Mouse (Mus musculus) heart, embryonic 16.5 days (tissue): ENCODE results near the gene Xpnpep3. TPM values are rescaled to one million over a fixed set of nuclear protein-coding genes. Genes with fewer than 3 reads are reported as not detected.
A peak's percentile ranks its signal among the peaks of the same experiment; 100 is the strongest.
"Not testable (repeated sequence)": the region's sequence is repeated elsewhere in the genome, so short reads cannot be mapped to it uniquely, and the experiment has no call there.

Experiments
- ATAC-seq: fragments of 200-750 bp; cut with Nextera tagmentation; replicated peaks from 2 replicates; pipeline ENCODE4 v1.8.0; 2017; ENCODE audit warnings: moderate number of reproducible peaks; ENCODE audit not compliant: insufficient read depth, low FRiP score; ENCODE audit errors: extremely low read depth
- H3K27ac ChIP-seq: fragments of 300-500 bp; sonication (generic); 2 replicates; pipeline ENCODE4 v1.5.1; 2014; ENCODE audit warnings: mild to moderate bottlenecking, low read length, control low read depth, moderate library complexity
- H3K27me3 ChIP-seq: fragments of 300-500 bp; sonication (generic); 2 replicates; pipeline ENCODE4 v1.6.1; 2014; ENCODE audit warnings: low read length, mixed read lengths; ENCODE audit not compliant: control insufficient read depth, insufficient read depth
- H3K36me3 ChIP-seq: fragments of 300-500 bp; sonication (generic); 2 replicates; pipeline ENCODE4 v1.6.1; 2014; ENCODE audit not compliant: control insufficient read depth, insufficient read depth
- H3K4me1 ChIP-seq: fragments of 300-500 bp; sonication (generic); 2 replicates; pipeline ENCODE4 v1.6.1; 2014; ENCODE audit warnings: low read length, mixed read lengths; ENCODE audit not compliant: control insufficient read depth, insufficient read depth
- H3K4me2 ChIP-seq: fragments of 300-500 bp; sonication (generic); 2 replicates; pipeline ENCODE4 v1.6.1; 2014; ENCODE audit warnings: low read depth, mild to moderate bottlenecking, control low read depth, low read length
- H3K4me3 ChIP-seq: fragments of 300-500 bp; sonication (generic); 2 replicates; pipeline ENCODE4 v1.5.1; 2014; ENCODE audit warnings: mild to moderate bottlenecking, control low read depth, low read length
- H3K9ac ChIP-seq: fragments of 300-500 bp; sonication (generic); 2 replicates; pipeline ENCODE4 v1.6.1; 2014; ENCODE audit warnings: low read length, control low read depth
- H3K9me3 ChIP-seq: fragments of 300-500 bp; sonication (generic); replicated peaks from 2 replicates; pipeline ENCODE4 v1.6.1; 2016; ENCODE audit warnings: low read length; ENCODE audit not compliant: control insufficient read depth
- WGBS: fragments of 180-500 bp; shearing (Covaris S2); extraction: QIAGEN DNeasy Blood & Tissue Kit; methylation state at CpG from one replicate; pipeline ENCODE4 v1.1.7; 2014; 5-methylcytosine and 5-hydroxymethylcytosine counted together
- polyA plus RNA-seq: library from polyadenylated mRNA; unstranded; fragments of >200 nt; fragmentation: Nextera tagmentation; extraction: Ambion mirVana; gene quantifications from 2 replicates; pipeline ENCODE4 v1.2.1, GENCODE M21; 2015

The Xpnpep3 gene
- polyA plus RNA-seq, 1 experiment from 2014 or later, result 11.2 TPM

GRCm38 (mm10) chr15:81386327-81386726, 13.6 kb upstream of the Xpnpep3 start:
- H3K4me2 ChIP-seq, result no peak overlapping the region
- ATAC-seq, result no peak
- H3K27ac ChIP-seq, result no peak overlapping the region
- H3K36me3 ChIP-seq, result peaks cover 45% of the 10 kb centered on the region
- no peaks in the 10 kb centered on the region for H3K27me3 ChIP-seq
- no peaks in the 10 kb centered on the region for H3K9me3 ChIP-seq
- no peaks in the 10 kb centered on the region for H3K4me1 ChIP-seq
- no peak overlapping the region for H3K9ac ChIP-seq
- H3K4me3 ChIP-seq, result no peak overlapping the region
- WGBS, result 95% methylated on average over 5 of the region's 5 CpGs

DNA sequence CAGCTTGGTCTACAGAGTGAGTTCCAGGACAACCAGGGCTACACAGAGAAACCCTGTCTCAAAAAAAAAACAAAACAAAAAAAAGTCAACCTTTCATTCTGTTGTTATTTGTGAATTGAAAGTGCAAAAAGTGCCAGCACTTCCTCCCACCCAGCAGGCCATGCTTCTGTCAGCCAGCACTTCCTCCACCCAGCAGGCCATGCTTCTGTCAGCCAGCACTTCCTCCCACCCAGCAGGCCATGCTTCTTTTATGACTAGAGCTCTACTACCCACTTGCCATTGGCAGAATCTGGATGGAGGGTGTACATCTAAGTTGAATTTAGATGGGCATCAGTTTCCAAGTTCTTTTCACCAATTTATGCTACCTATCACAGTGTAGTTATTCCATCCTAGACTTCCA, 6.9 kb upstream of the Xpnpep3 start:
- no peaks in the 10 kb centered on the region for H3K27me3 ChIP-seq
- peaks cover 12% of the 10 kb centered on the region for H3K36me3 ChIP-seq
- no peak for ATAC-seq
- no peaks in the 10 kb centered on the region for H3K9me3 ChIP-seq
- H3K4me1 ChIP-seq, result peaks cover 4% of the 10 kb centered on the region
- H3K27ac ChIP-seq, result no peak overlapping the region
- no peak overlapping the region for H3K4me3 ChIP-seq
- H3K4me2 ChIP-seq, result no peak overlapping the region
- H3K9ac ChIP-seq, result no peak overlapping the region

DNA sequence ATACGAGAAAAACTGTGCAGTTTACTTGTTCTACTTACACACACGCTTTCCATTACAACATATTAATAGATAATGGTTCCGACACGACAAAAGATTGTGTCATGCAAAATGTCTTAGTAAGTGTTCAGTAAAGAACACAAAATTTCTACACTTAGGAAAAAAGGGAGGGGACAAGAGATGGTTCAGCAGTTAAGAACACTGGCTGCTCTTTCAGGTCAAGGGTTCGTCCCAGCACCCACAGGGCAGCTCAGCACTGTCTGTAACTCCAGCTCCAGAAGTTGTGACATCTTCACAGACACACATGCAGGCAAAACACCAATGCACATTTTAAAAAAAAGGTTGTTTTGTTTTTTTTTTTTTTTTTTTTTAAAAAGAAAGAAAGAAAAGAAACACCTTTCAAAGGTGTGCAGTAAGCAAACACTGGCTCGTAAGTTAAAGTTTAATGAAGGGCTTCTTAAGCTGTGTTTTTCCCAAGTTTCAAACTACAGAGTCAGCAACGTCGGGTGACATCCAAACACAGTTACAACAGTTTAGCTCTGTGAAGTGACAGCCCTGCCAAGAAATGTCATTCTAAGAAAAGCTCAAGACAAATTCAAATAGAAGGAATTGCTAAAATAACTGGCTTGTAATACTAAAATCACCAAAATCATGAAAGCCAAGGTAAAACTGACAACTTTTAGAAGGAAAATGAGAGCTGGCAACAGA, 5.6 kb upstream of the Xpnpep3 start:
- no peak overlapping the region for H3K4me2 ChIP-seq
- peaks cover 10% of the 10 kb centered on the region for H3K4me1 ChIP-seq
- no peak overlapping the region for H3K27ac ChIP-seq
- H3K4me3 ChIP-seq, result no peak overlapping the region
- no peaks in the 10 kb centered on the region for H3K27me3 ChIP-seq
- H3K9me3 ChIP-seq, result no peaks in the 10 kb centered on the region
- no peak for ATAC-seq
- H3K36me3 ChIP-seq, result peaks cover 4% of the 10 kb centered on the region
- no peak overlapping the region for H3K9ac ChIP-seq
- 76% methylated on average over 8 of the region's 8 CpGs for WGBS

- H3K4me2 ChIP-seq, result peak overlapping the region; percentile 82
- ATAC-seq, result no peak
- H3K9me3 ChIP-seq, result no peaks in the 10 kb centered on the region
- no peaks in the 10 kb centered on the region for H3K27me3 ChIP-seq
- peak overlapping the region; percentile 96 for H3K4me3 ChIP-seq
- H3K4me1 ChIP-seq, result peaks cover 15% of the 10 kb centered on the region
- no peaks in the 10 kb centered on the region for H3K36me3 ChIP-seq
- H3K9ac ChIP-seq, result peak overlapping the region; percentile 96
- H3K27ac ChIP-seq, result peak overlapping the region; percentile 97; the same call in 1 of the 2 replicates
These were observed 1.7 kb upstream of the Xpnpep3 start for GRCm38 (mm10) chr15:81398189-81398588.

DNA sequence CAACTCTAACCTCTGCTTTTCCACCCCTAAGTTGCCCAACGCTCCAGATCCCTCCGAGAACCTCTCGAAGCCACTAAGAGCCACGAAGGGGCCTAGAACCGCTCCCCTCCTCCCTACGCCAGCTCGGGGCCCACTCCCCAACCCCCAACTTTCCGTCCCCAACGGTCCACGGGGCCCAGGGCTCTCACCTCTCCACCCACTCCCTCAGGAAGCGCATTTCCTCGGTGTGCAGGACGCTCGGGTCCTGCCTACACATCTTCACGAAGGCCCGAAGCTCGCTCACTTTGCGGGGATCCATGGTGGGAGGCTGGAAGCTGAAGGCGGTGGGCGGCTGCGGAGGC, 671 bp upstream of the Xpnpep3 start:
- under 1% methylated on average over 21 of the region's 21 CpGs for WGBS
- Histone ChIP-seq H3K27ac (peak overlapping the region; percentile 97), H3K9ac (peak overlapping the region; percentile 96), H3K36me3 (no peaks in the 10 kb centered on the region), H3K4me3 (peak overlapping the region; percentile 96), H3K9me3 (no peaks in the 10 kb centered on the region), H3K27me3 (no peaks in the 10 kb centered on the region), H3K4me1 (peaks cover 15% of the 10 kb centered on the region), H3K4me2 (peak overlapping the region; percentile 82)
- no peak for ATAC-seq

GRCm38 (mm10) chr15:81405008-81405407, 5.1 kb downstream of the Xpnpep3 start:
- WGBS, result 90% methylated on average over 3 of the region's 3 CpGs
- Histone ChIP-seq H3K36me3 (no peaks in the 10 kb centered on the region), H3K27me3 (no peaks in the 10 kb centered on the region), H3K4me3 (no peak overlapping the region), H3K4me2 (no peak overlapping the region), H3K27ac (no peak overlapping the region), H3K4me1 (peaks cover 6% of the 10 kb centered on the region), H3K9ac (no peak overlapping the region), H3K9me3 (no peaks in the 10 kb centered on the region)
- ATAC-seq, result no peak

- no peak within 1 kb of the TSS for H3K9ac ChIP-seq
- no peaks in the 10 kb centered on the region for H3K9me3 ChIP-seq
- H3K4me2 ChIP-seq, result no peak within 1 kb of the TSS
- H3K36me3 ChIP-seq, result no peaks in the 10 kb centered on the region
- H3K4me1 ChIP-seq, result no peaks in the 10 kb centered on the region
- H3K4me3 ChIP-seq, result no peak within 1 kb of the TSS
- no peak within 1 kb of the TSS for H3K27ac ChIP-seq
- no peaks in the 10 kb centered on the region for H3K27me3 ChIP-seq
- ATAC-seq, result no peak
- WGBS, result 94% methylated on average over 1 of the region's 1 CpGs
These were observed 8.3 kb downstream of the Xpnpep3 start, which contains the start of gene Dnajb7 for GRCm38 (mm10) chr15:81408199-81408598. TSS of gene Dnajb7 (minus strand) at chr15:81408299.

DNA sequence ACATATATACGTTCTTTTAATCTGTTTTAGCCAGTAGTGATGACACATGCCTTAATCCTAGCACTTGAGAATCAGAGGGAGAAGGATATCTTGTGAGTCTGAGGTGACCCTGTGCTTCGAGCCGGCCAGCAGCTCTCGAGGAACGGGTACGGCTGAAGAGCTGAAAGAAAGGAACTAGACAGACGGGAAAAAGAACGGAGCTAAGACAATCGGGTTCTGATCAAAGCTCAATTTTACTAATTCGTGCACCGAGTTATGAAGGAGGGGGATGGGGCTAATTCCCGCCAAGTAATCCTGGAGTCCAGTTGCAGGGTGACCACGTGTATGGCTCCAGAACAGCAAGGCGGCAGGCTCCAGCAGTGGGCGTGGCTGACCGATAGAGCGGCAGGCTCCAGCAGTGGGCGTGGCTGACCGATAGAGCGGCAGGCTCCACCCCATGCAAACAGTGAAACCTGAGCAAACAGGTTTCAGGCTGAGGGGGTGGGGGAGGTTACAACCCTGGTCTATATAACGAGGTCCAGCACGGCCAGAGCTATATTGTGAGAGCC, 16.9 kb downstream of the Xpnpep3 start:
- H3K27ac ChIP-seq, H3K36me3 ChIP-seq, H3K27me3 ChIP-seq, H3K9me3 ChIP-seq, H3K4me1 ChIP-seq: not testable (repeated sequence)
- Histone ChIP-seq H3K9ac (peak overlapping the region; percentile 52), H3K4me3 (peak overlapping the region; percentile 46), H3K4me2 (peak overlapping the region; percentile 75)
- ATAC-seq, result peak; percentile 83
- WGBS, result 3% methylated on average over 22 of the region's 22 CpGs

- no peak for ATAC-seq
These were observed 18.1 kb downstream of the Xpnpep3 start for GRCm38 (mm10) chr15:81418065-81418464.

More at GRCm38 (mm10) chr15:81418065-81418464, 18.1 kb downstream of the Xpnpep3 start:
- H3K27ac ChIP-seq, result no peak overlapping the region
- H3K4me1 ChIP-seq, result peaks cover 4% of the 10 kb centered on the region
- H3K27me3 ChIP-seq, result no peaks in the 10 kb centered on the region
- H3K4me3 ChIP-seq, result no peak overlapping the region
- H3K9me3 ChIP-seq, result no peaks in the 10 kb centered on the region
- WGBS, result 77% methylated on average over 4 of the region's 4 CpGs
- no peaks in the 10 kb centered on the region for H3K36me3 ChIP-seq
- no peak overlapping the region for H3K4me2 ChIP-seq
- H3K9ac ChIP-seq, result no peak overlapping the region
